Mouse (Mus musculus): ENCODE data around the gene Eif4a3. TPM values are rescaled to one million over a fixed set of nuclear protein-coding genes. Genes with fewer than 3 reads are reported as not detected.
"Not testable (repeated sequence)": the region's sequence is repeated elsewhere in the genome, so short reads cannot be mapped to it uniquely, and the experiment has no call there.

Eif4a3 gene
- polyA plus RNA-seq, 1 experiment from 2014 or later: 335 TPM

GRCm38 (mm10) chr11:119300986-119301385 lies 1.1 kb upstream of the Eif4a3 start:
- H3K9ac ChIP-seq (ENCODE audit: low read depth, low read length): peak overlapping the region; percentile 76; the same call in 1 of the 2 replicates
- H3K27me3 ChIP-seq (replicated peaks; ENCODE audit: control insufficient read depth, insufficient read depth, low read length): no peaks in the 10 kb centered on the region
- no peak for ATAC-seq
- peaks cover 3% of the 10 kb centered on the region; the same call in 1 of the 2 replicates for H3K36me3 ChIP-seq (ENCODE audit: control insufficient read depth, insufficient read depth, low read length)
- H3K4me2 ChIP-seq (ENCODE audit: low read depth, low read length): peak overlapping the region; percentile 87; the same call in 1 of the 2 replicates
- peaks cover 14% of the 10 kb centered on the region for H3K4me1 ChIP-seq (ENCODE audit: control insufficient read depth, insufficient read depth, low read length)
- no peak overlapping the region for H3K27ac ChIP-seq (ENCODE audit: low read length)
- H3K4me3 ChIP-seq (ENCODE audit: low read length): no peak overlapping the region
- WGBS: 18% methylated on average over 2 of the region's 2 CpGs
- no peaks in the 10 kb centered on the region for H3K9me3 ChIP-seq (ENCODE audit: control insufficient read depth, low read length)

- no peaks in the 10 kb centered on the region for H3K9me3 ChIP-seq (ENCODE audit: control insufficient read depth, low read length)
- H3K9ac ChIP-seq (ENCODE audit: low read depth, low read length): peak overlapping the region; percentile 76
- WGBS: 1% methylated on average over 31 of the region's 31 CpGs
- H3K4me3 ChIP-seq (ENCODE audit: low read length): peak overlapping the region; percentile 92
- H3K27me3 ChIP-seq (replicated peaks; ENCODE audit: control insufficient read depth, insufficient read depth, low read length): no peaks in the 10 kb centered on the region
- H3K4me2 ChIP-seq (ENCODE audit: low read depth, low read length): peak overlapping the region; percentile 87
- peak overlapping the region; percentile 82 for H3K27ac ChIP-seq (ENCODE audit: low read length)
- peaks cover 9% of the 10 kb centered on the region; the same call in 1 of the 2 replicates for H3K36me3 ChIP-seq (ENCODE audit: control insufficient read depth, insufficient read depth, low read length)
- peak; percentile 80 for ATAC-seq
- peaks cover 14% of the 10 kb centered on the region for H3K4me1 ChIP-seq (ENCODE audit: control insufficient read depth, insufficient read depth, low read length)
These were observed 502 bp upstream of the Eif4a3 start for GRCm38 (mm10) chr11:119300246-119300935.

- WGBS: 10% methylated on average over 7 of the region's 7 CpGs
- H3K4me3 ChIP-seq (ENCODE audit: low read length): peak overlapping the region; percentile 92
- peak overlapping the region; percentile 72 for H3K4me2 ChIP-seq (ENCODE audit: low read depth, low read length)
- no peak for ATAC-seq
- H3K9ac ChIP-seq (ENCODE audit: low read depth, low read length): peak overlapping the region; percentile 97
- peaks cover 14% of the 10 kb centered on the region for H3K4me1 ChIP-seq (ENCODE audit: control insufficient read depth, insufficient read depth, low read length)
- H3K36me3 ChIP-seq (ENCODE audit: control insufficient read depth, insufficient read depth, low read length): peaks cover 22% of the 10 kb centered on the region
- no peaks in the 10 kb centered on the region for H3K9me3 ChIP-seq (ENCODE audit: control insufficient read depth, low read length)
- H3K27ac ChIP-seq (ENCODE audit: low read length): no peak overlapping the region
- no peaks in the 10 kb centered on the region for H3K27me3 ChIP-seq (replicated peaks; ENCODE audit: control insufficient read depth, insufficient read depth, low read length)
These were observed 972 bp downstream of the Eif4a3 start for GRCm38 (mm10) chr11:119298917-119299316.

GRCm38 (mm10) chr11:119297996-119298395 lies 1.9 kb downstream of the Eif4a3 start:
- Histone ChIP-seq H3K4me1 (ENCODE audit: control insufficient read depth, insufficient read depth, low read length) (peaks cover 14% of the 10 kb centered on the region), H3K27me3 (replicated peaks; ENCODE audit: control insufficient read depth, insufficient read depth, low read length) (no peaks in the 10 kb centered on the region), H3K4me3 (ENCODE audit: low read length) (no peak overlapping the region), H3K9ac (ENCODE audit: low read depth, low read length) (no peak overlapping the region), H3K9me3 (ENCODE audit: control insufficient read depth, low read length) (no peaks in the 10 kb centered on the region), H3K4me2 (ENCODE audit: low read depth, low read length) (no peak overlapping the region), H3K27ac (ENCODE audit: low read length) (no peak overlapping the region), H3K36me3 (ENCODE audit: control insufficient read depth, insufficient read depth, low read length) (peaks cover 30% of the 10 kb centered on the region)
- ATAC-seq: no peak
- 80% methylated on average over 6 of the region's 6 CpGs for WGBS

GRCm38 (mm10) chr11:119292861-119293260 lies 7.0 kb downstream of the Eif4a3 start:
- H3K27ac ChIP-seq (ENCODE audit: low read length); H3K27me3 ChIP-seq (replicated peaks; ENCODE audit: control insufficient read depth, insufficient read depth, low read length); ATAC-seq; H3K9ac ChIP-seq (ENCODE audit: low read depth, low read length); H3K4me2 ChIP-seq (ENCODE audit: low read depth, low read length); H3K4me3 ChIP-seq (ENCODE audit: low read length); H3K4me1 ChIP-seq (ENCODE audit: control insufficient read depth, insufficient read depth, low read length); H3K9me3 ChIP-seq (ENCODE audit: control insufficient read depth, low read length): not testable (repeated sequence)
- H3K36me3 ChIP-seq (ENCODE audit: control insufficient read depth, insufficient read depth, low read length): peaks cover 59% of the 10 kb centered on the region
- 96% methylated on average over 8 of the region's 8 CpGs for WGBS

- Histone ChIP-seq H3K27ac (ENCODE audit: low read length) (no peak overlapping the region), H3K4me1 (ENCODE audit: control insufficient read depth, insufficient read depth, low read length) (no peaks in the 10 kb centered on the region), H3K27me3 (replicated peaks; ENCODE audit: control insufficient read depth, insufficient read depth, low read length) (no peaks in the 10 kb centered on the region), H3K9me3 (ENCODE audit: control insufficient read depth, low read length) (no peaks in the 10 kb centered on the region), H3K4me3 (ENCODE audit: low read length) (no peak overlapping the region), H3K4me2 (ENCODE audit: low read depth, low read length) (no peak overlapping the region), H3K9ac (ENCODE audit: low read depth, low read length) (no peak overlapping the region), H3K36me3 (ENCODE audit: control insufficient read depth, insufficient read depth, low read length) (peaks cover 34% of the 10 kb centered on the region)
- 86% methylated on average over 20 of the region's 20 CpGs for WGBS
- ATAC-seq: no peak
These were observed 12.5 kb downstream of the Eif4a3 start for GRCm38 (mm10) chr11:119287207-119287992.

- Histone ChIP-seq H3K4me1 (ENCODE audit: control insufficient read depth, insufficient read depth, low read length) (no peaks in the 10 kb centered on the region), H3K9ac (ENCODE audit: low read depth, low read length) (no peak overlapping the region), H3K9me3 (ENCODE audit: control insufficient read depth, low read length) (no peaks in the 10 kb centered on the region), H3K36me3 (ENCODE audit: control insufficient read depth, insufficient read depth, low read length) (peaks cover 26% of the 10 kb centered on the region), H3K4me3 (ENCODE audit: low read length) (no peak overlapping the region), H3K27ac (ENCODE audit: low read length) (no peak overlapping the region), H3K27me3 (replicated peaks; ENCODE audit: control insufficient read depth, insufficient read depth, low read length) (no peaks in the 10 kb centered on the region), H3K4me2 (ENCODE audit: low read depth, low read length) (no peak overlapping the region)
- ATAC-seq: peak; percentile 41; the same call in 1 of the 2 replicates
- 63% methylated on average over 9 of the region's 9 CpGs for WGBS
These were observed 13.9 kb downstream of the Eif4a3 start for GRCm38 (mm10) chr11:119285791-119286527.

GRCm38 (mm10) chr11:119281030-119281429 lies 18.9 kb downstream of the Eif4a3 start:
- Histone ChIP-seq H3K4me3 (ENCODE audit: low read length) (no peak overlapping the region), H3K4me2 (ENCODE audit: low read depth, low read length) (no peak overlapping the region), H3K36me3 (ENCODE audit: control insufficient read depth, insufficient read depth, low read length) (no peaks in the 10 kb centered on the region), H3K27ac (ENCODE audit: low read length) (no peak overlapping the region), H3K9me3 (ENCODE audit: control insufficient read depth, low read length) (no peaks in the 10 kb centered on the region), H3K4me1 (ENCODE audit: control insufficient read depth, insufficient read depth, low read length) (no peaks in the 10 kb centered on the region; the same call in 1 of the 2 replicates), H3K9ac (ENCODE audit: low read depth, low read length) (no peak overlapping the region), H3K27me3 (replicated peaks; ENCODE audit: control insufficient read depth, insufficient read depth, low read length) (no peaks in the 10 kb centered on the region)
- peak; percentile 83 for ATAC-seq
- 64% methylated on average over 15 of the region's 15 CpGs for WGBS

All from intestine, embryonic 16.5 days (tissue).